23 mouse cellular contexts compared by ENCODE assay signal in genomic region chr19:58767329-58767728, GRCm38 (mm10). TPM values are rescaled to one million over a fixed set of nuclear protein-coding genes. Genes with fewer than 3 reads are reported as not detected.
"Had no signal": no experiment of that assay in that cellular context is flagged by ENCODE, and none has a peak within 500 bp of the region (broad histone marks: within the 10 kb centered on the region; RNA-seq: fewer than 3 reads in every experiment).

No protein-coding gene starts in this region.

- DNase-seq: kidney, adult 2 months; kidney, postnatal 14 days; kidney, postnatal 4 days; layer of hippocampus, adult 9-11 months; left cerebral cortex, postnatal 4 days; liver; lung, adult 18-20 months; lung, postnatal 10 days; lung, postnatal 36 days; thymus, postnatal 25 days had no signal

- H3K27me3 ChIP-seq: limb, embryonic 13.5 days; liver, embryonic 12.5 days; liver, embryonic 15.5 days; midbrain, embryonic 15.5 days had no signal

- H3K4me3 ChIP-seq: limb, embryonic 13.5 days; liver, embryonic 12.5 days; liver, embryonic 15.5 days; lung, embryonic 15.5 days; megakaryocyte, embryonic 14.5 days; midbrain, embryonic 12.5 days; midbrain, embryonic 15.5 days; neural tube, embryonic 12.5 days; neural tube, embryonic 15.5 days had no signal

- H3K9ac ChIP-seq: limb, embryonic 13.5 days; liver, embryonic 12.5 days; liver, embryonic 15.5 days; lung, embryonic 15.5 days; midbrain, embryonic 12.5 days; midbrain, embryonic 15.5 days; neural tube, embryonic 12.5 days; neural tube, embryonic 15.5 days had no signal

- ATAC-seq: intestine, embryonic 16.5 days; liver, embryonic 12.5 days; midbrain, embryonic 15.5 days had no signal

- H3K27ac ChIP-seq: limb, embryonic 13.5 days; liver, embryonic 12.5 days; liver, embryonic 15.5 days; lung, embryonic 15.5 days; midbrain, embryonic 12.5 days; midbrain, embryonic 15.5 days; neural tube, embryonic 12.5 days; neural tube, embryonic 15.5 days had no signal

- H3K9me3 ChIP-seq: limb, embryonic 13.5 days; liver, embryonic 12.5 days; liver, embryonic 15.5 days; lung, embryonic 15.5 days; megakaryocyte, embryonic 14.5 days; midbrain, embryonic 12.5 days; midbrain, embryonic 15.5 days; neural tube, embryonic 12.5 days; neural tube, embryonic 15.5 days had no signal

- H3K4me2 ChIP-seq: limb, embryonic 13.5 days; liver, embryonic 12.5 days; liver, embryonic 15.5 days; lung, embryonic 15.5 days; midbrain, embryonic 12.5 days; midbrain, embryonic 15.5 days; neural tube, embryonic 12.5 days; neural tube, embryonic 15.5 days had no signal

- H3K36me3 ChIP-seq: limb, embryonic 13.5 days; liver, embryonic 12.5 days; liver, embryonic 15.5 days; lung, embryonic 15.5 days; midbrain, embryonic 12.5 days; midbrain, embryonic 15.5 days; neural tube, embryonic 12.5 days; neural tube, embryonic 15.5 days had no signal

- H3K4me1 ChIP-seq: liver, embryonic 12.5 days; liver, embryonic 15.5 days; lung, embryonic 15.5 days; megakaryocyte, embryonic 14.5 days; midbrain, embryonic 15.5 days had no signal

RNA-seq across cellular contexts. Expression of gene Pnliprp2, which starts 7.8 kb away (rescaled TPM):
- polyA plus RNA-seq: kidney, adult 2 months; limb, embryonic 13.5 days; midbrain, embryonic 12.5 days; midbrain, embryonic 15.5 days; neural tube, embryonic 12.5 days; neural tube, embryonic 15.5 days had no signal

RNA-seq across cellular contexts. Expression of gene 1700019N19Rik, which starts 26.9 kb away (rescaled TPM):
- polyA plus RNA-seq: intestine, embryonic 16.5 days; kidney, embryonic 14.5 days; limb, embryonic 13.5 days; liver, embryonic 15.5 days; lung, embryonic 15.5 days; midbrain, embryonic 12.5 days; midbrain, embryonic 15.5 days; neural tube, embryonic 12.5 days; neural tube, embryonic 15.5 days; stomach, embryonic 14.5 days; thymus, postnatal 0 days had no signal

RNA-seq across cellular contexts. Expression of gene Pnliprp1, which starts 38.6 kb away (rescaled TPM):
- polyA plus RNA-seq: neural tube, embryonic 12.5 days; stomach, embryonic 14.5 days had no signal
